Mouse (Mus musculus) 3T3-L1 (cell line): ENCODE measurements at regions not wholly inside any gene's neighbourhood (a gene's known extent, or its start where the extent isn't known, plus 50 kb on each side); places are given as distances from the start of the nearest gene placed in this dataset.

ENCODE experiments used
- DNase-seq: peaks from one replicate; pipeline ENCODE4 v3.0.0-alpha.2; 2015; ENCODE audit warnings: low read depth, low spot score

- peak; percentile 9 for DNase-seq
These were observed 874.1 kb upstream of the Gje1 start for GRCm38 (mm10) chr10:15592161-15592560.

- DNase-seq, result no peak
These were observed 868.1 kb upstream of the Gje1 start for GRCm38 (mm10) chr10:15586081-15586480.

DNA sequence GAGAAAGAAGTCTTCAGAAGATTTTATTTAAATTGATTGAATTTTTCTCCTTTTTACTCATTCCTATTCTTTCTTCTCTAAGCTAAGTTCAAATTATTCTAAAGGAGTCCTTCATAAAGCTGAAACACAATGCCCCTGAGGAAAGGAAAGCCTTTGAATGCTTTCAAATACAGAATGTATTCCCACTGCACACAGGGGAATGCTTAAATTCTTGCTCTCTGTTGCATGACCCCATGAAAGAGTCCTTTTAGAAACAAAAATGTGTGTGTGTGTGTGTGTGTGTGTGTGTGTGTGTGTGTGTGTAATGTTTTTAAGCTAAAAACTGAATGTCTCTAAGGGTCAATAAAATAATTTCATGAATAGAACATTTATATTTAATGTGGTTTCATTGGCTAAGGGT is 846.1 kb upstream of the Gje1 start:
- peak; percentile 2 for DNase-seq

DNA sequence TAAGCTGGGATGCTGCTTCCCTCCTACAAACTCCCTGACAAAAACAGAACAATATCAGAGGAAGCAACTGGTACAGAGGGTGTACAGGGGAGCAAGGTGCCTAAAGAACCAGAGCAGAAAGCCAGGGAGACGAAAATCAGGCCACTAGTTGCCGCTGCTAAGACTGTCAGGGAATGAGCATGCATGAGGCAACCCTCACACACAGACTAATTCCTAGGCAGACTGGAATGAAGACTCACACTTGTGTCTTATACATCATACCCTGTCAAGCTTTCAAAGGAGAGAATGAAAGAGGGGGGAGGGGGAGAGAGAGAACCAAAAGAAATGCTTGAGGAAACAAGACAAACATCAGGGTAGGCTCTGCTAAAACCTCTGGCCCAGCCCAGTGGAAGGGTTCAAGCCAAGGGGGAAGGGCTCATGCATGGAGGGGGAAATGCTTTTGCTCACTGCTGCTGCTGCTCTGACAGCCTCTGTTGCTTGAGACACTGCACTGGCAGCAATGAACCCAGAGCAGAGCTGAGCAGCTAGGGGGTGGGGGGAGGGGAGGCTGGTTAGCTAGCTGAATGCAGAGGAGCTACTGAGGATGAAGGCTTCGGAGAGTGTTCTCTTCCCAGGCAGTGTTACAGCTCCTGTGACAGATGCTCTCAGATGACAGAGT is 835.5 kb upstream of the Gje1 start:
- no peak for DNase-seq

- no peak for DNase-seq
These were observed 823.9 kb upstream of the Gje1 start for GRCm38 (mm10) chr10:15541797-15542350.

- DNase-seq, result no peak
These were observed 822.9 kb upstream of the Gje1 start for GRCm38 (mm10) chr10:15540780-15541426.

- peak; percentile 36 for DNase-seq
These were observed 818.0 kb upstream of the Gje1 start for GRCm38 (mm10) chr10:15536053-15536452.

DNA sequence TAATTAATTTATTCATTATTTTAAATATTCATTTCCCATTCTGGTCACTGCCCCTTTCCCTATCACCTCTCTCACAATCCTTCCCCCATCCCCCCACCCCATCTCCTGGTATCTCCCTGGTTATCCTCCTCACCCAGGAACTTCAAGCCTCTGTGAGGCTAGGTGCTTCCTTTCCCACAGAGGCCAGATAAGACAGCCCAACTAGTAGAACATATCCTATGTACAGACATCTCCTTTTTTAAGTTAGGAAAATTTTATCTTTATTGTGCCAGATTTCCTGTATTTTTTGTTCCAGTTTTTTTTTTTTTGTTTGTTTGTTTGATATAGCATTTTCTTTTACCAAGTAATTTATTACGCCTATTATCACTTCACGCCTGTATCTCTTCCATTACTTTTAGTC is 769.4 kb upstream of the Gje1 start:
- no peak for DNase-seq

GRCm38 (mm10) chr10:15443281-15443680 is 725.3 kb upstream of the Gje1 start:
- no peak for DNase-seq

GRCm38 (mm10) chr10:15441216-15441615 is 723.2 kb upstream of the Gje1 start:
- DNase-seq, result no peak

- no peak for DNase-seq
These were observed 708.7 kb upstream of the Gje1 start for GRCm38 (mm10) chr10:15426746-15427145.

DNA sequence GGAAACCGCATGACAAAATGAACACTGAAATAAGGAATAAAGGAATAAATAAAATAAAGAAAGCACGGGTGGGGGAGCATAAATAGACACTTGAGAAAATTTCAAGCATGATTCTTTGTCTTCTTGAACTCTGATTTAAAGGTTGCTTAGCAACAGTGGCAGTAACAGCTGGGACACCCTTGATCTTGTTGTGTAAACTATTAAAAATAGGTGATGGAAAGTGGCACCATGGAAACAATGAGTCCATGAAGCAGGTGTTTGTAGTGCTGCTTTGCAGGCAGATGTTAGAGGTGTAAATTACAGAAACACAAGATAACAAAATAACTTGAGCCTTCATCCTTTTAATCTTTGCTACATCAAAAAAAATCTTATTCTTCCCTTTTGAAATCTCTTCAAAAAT is 688.2 kb upstream of the Gje1 start:
- no peak for DNase-seq

DNA sequence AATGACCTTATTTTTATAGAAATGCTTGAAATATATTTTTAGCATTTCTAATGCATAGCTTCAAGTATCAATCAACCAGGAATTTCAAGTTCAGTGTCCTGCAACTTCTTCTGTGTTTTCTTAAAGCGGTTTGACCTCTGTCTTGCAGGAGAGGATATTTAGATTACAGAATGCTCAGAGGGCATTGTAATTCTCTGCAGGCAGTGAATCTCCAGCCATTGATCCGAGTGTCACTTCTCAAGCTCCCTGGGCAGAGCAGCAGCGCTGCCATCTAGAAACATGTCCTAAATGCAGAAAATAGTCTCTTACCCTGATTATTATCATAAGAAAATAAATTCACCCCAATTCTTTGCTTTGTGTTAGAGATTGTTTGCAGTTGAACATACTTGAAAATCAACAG is 687.7 kb upstream of the Gje1 start:
- DNase-seq, result no peak

- no peak for DNase-seq
These were observed 682.0 kb upstream of the Gje1 start for GRCm38 (mm10) chr10:15399964-15400363.

DNA sequence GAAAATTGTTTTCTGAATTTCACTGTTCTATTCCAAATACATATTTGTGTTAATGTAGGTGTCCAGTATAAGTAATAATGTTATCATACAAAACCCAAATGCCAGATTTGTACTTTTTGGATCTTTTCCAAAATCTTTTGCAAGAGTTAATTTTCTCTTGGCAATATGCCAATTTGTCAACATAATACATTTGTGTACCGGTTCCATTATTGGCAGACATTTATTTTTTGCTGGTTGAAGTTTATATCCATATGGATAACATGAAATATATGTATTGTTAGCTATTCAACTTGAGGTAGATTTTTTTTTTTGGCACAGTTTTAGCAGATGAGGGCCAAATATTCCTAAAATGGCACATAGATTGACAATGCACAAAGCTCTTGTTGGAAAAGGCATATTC is 679.1 kb upstream of the Gje1 start:
- DNase-seq, result peak; percentile 19

DNA sequence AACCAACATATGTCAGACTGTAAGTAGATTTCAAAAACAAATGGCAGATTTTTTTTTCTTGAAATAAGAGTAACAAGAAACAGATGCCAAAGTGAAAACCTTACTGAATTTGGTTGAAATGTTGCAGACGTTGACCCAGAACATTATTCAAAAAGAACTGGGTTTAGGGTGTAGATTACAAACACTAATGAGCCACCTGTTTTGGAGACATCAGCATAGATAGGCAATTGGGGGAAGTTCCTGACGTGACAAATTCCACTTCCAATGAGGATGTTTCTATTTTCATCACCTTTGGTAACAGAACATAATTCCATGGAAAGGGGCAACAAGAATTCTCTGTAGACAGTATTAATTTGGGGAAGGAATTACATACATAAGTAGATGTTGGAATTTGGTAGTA is 677.3 kb upstream of the Gje1 start:
- DNase-seq, result peak; percentile 5

- DNase-seq, result peak; percentile 84
These were observed 674.2 kb upstream of the Gje1 start for GRCm38 (mm10) chr10:15392027-15392816.

- peak; percentile 68 for DNase-seq
These were observed 655.6 kb upstream of the Gje1 start for GRCm38 (mm10) chr10:15373571-15373970.
